Mouse (Mus musculus) c-Kit-negative CD71-positive TER-119-positive erythroid progenitor cells, embryonic 14.5 days (primary cell): Measurements from ENCODE around the gene Nptx1.

Experiments used
- DNase-seq: peaks from one replicate; pipeline ENCODE4 v3.0.0-alpha.2; 2013; ENCODE audit warnings: low read depth, low spot score

The Nptx1 gene

GRCm38 (mm10) chr11:119522779-119523178 lies 24.8 kb downstream of the Nptx1 start:
- no peak for DNase-seq

- no peak for DNase-seq
Measured at GRCm38 (mm10) chr11:119521920-119522710, 25.4 kb downstream of the Nptx1 start.

GRCm38 (mm10) chr11:119520713-119521063 lies 26.9 kb downstream of the Nptx1 start:
- DNase-seq, result no peak

GRCm38 (mm10) chr11:119520005-119520712 lies 27.4 kb downstream of the Nptx1 start:
- DNase-seq, result no peak

- no peak for DNase-seq
Measured at GRCm38 (mm10) chr11:119519387-119519786, 28.2 kb downstream of the Nptx1 start.

- DNase-seq, result no peak
Measured at GRCm38 (mm10) chr11:119516677-119517361, 30.7 kb downstream of the Nptx1 start.

- DNase-seq, result no peak
Measured at GRCm38 (mm10) chr11:119515823-119516676, 31.5 kb downstream of the Nptx1 start.

GRCm38 (mm10) chr11:119514967-119515636 lies 32.5 kb downstream of the Nptx1 start:
- DNase-seq, result no peak

GRCm38 (mm10) chr11:119514108-119514860 lies 33.3 kb downstream of the Nptx1 start:
- no peak for DNase-seq

GRCm38 (mm10) chr11:119513038-119513659 lies 34.4 kb downstream of the Nptx1 start:
- no peak for DNase-seq

- DNase-seq, result no peak
Measured at GRCm38 (mm10) chr11:119509165-119509776, 38.3 kb downstream of the Nptx1 start.

GRCm38 (mm10) chr11:119507772-119508171 lies 39.8 kb downstream of the Nptx1 start:
- DNase-seq, result no peak

- DNase-seq, result no peak
Measured at GRCm38 (mm10) chr11:119506386-119506785, 41.2 kb downstream of the Nptx1 start.

- peak; percentile 19 for DNase-seq
Measured at GRCm38 (mm10) chr11:119503675-119504074, 43.9 kb downstream of the Nptx1 start.

GRCm38 (mm10) chr11:119500011-119500410 lies 47.5 kb downstream of the Nptx1 start:
- DNase-seq, result no peak

- no peak for DNase-seq
Measured at GRCm38 (mm10) chr11:119499297-119499696, 48.3 kb downstream of the Nptx1 start.

- DNase-seq, result no peak
Measured at GRCm38 (mm10) chr11:119497451-119497850, 50.1 kb downstream of the Nptx1 start.

- no peak for DNase-seq
Measured at GRCm38 (mm10) chr11:119496147-119496546, 51.4 kb downstream of the Nptx1 start.

GRCm38 (mm10) chr11:119493516-119493915 lies 54.0 kb downstream of the Nptx1 start:
- no peak for DNase-seq
